Mouse (Mus musculus) NIH3T3 (cell line): ENCODE results near the gene Taar8a.
"Not testable (repeated sequence)": the region's sequence is repeated elsewhere in the genome, so short reads cannot be mapped to it uniquely, and the experiment has no call there.

ENCODE experiments used
- DNase-seq: peaks from one replicate; pipeline ENCODE4 v3.0.0-alpha.2; 2012; ENCODE audit warnings: low read depth

Taar8a gene

DNA sequence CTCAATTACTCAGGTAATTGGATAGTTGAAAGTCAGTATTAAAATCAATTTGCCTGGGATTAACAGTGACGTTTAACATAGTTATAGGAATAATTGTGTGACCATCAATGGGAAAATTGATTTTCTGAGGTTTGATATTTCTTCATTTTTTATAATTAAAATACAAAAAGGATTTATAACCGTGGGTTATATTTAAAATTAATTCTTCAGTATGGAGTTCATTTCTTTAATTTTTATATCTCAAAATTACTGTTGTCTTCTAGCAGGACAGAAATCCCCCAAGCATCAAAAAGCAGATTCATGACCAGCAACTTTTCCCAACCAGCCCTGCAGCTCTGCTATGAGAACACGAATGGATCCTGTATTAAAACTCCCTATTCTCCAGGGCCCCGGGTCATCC is at the start of gene Taar8a:
Taar8a (plus strand) TSS at position 301 of the 400 bp plus-strand sequence.
- DNase-seq, result not testable (repeated sequence)

DNA sequence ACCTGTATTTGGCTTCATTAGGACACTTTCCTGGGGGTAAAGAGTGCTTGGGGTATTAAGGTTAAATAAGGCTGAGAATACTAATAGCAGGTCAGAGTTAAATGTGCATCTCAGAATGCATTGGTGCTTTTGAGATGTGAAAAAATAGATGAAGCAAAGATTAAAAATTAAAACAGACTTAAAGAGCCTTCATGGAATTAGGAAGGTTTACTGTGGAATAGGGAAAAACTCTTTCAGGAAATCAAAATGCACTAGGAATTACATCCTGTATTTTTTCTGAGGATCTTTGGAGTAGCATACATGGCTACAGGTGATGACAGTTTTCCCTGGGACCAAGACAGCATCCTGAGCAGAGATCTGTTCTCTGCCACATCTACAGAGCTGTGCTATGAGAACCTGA is 49.4 kb upstream of the Taar8a start, which contains the start of gene Taar7d:
Taar7d (plus strand) TSS at position 301 of the 400 bp plus-strand sequence.
- DNase-seq, result no peak

DNA sequence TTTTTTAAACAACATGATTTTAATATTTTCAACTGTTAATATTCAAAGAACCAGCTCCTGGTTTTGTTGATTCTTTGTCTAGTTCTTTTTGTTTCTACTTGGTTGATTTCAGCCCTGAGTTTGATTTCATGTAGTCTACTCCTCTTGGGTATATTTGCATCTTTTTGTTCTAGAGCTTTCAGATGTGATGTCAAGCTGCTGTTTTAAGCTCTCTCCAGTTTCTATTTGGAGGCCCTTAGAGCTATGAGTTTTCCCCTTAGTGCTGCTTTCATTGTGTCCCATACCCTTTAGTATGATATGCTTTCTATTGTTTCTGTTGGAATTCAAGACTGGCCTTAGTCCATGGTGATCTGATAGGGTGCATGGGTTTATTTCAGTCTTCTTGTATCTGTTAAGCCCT is 45.0 kb upstream of the Taar8a start:
- no peak for DNase-seq

DNA sequence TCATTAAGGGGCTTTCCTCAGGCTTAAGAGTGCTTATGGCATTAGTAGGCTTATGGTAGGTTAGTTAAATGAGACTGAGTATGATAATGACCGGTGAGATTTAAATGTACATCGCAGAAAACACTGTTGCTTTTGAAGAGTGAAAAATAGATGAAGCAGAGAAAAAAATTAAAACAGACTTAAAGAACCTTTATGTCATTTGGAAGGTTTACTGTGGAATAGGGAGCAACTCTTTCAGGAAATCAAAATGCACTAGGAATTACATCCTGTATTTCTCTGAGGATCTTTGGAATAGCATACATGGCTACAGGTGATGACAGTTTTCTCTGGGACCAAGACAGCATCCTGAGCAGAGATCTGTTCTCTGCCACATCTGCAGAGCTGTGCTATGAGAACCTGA is 39.0 kb upstream of the Taar8a start, which contains the start of gene Taar7e:
Taar7e (plus strand) TSS at position 301 of the 400 bp plus-strand sequence.
- DNase-seq, result no peak

DNA sequence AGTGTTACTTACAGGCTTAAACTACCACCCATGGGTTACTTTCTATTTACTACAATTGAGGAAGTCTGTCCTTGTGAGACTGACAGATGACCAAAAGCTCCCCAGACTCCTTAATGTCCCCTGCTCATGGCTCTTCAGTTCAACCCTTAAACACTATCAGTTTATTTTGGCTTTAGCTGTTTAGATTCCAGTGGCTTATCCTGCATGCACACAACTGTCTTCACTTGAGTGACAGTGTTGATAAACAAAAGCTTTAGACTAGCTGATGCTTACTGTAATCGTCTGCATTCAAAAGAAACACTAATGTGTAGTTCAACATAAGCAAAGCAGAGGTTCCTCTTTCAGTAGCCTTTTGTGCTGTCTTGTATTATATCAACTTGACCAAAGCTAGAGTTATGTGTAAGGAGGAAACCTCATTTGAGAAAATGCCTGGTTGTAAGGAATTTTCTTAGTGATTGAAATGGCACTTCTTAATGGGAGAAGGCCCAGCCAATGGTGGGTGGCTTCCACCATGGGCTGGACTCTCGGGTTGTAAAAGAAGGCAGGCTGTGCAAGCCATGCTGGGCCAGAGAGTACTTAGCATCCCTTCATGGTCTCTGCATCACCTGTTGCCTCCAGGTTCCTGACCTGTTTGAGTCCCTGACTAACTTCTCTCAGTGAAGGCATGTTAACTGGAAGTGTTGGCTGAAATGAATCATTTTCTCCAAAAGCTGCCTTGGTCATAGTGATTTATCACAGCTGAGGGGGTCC is 36.0 kb upstream of the Taar8a start:
- DNase-seq, result no peak

DNA sequence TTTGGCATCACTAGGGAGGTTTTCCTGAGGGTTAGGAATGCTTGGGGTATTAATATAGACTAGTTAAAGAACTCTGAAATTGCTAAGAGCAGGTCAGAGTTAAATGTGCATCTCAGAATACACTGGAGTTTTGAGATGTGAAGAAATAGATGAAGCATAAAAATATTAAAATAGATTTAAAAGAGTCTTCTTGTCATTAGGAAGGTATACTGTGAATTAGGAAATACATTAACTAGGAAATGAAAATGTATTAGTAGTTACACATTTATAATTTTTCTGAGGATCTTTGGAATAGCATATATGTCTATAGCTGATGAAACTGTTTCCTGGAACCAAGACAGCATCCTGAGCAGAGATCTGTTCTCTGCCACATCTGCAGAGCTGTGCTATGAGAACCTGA is 27.1 kb upstream of the Taar8a start, which contains the start of gene Taar7f:
Taar7f (plus strand) TSS at position 301 of the 400 bp plus-strand sequence.
- no peak for DNase-seq

DNA sequence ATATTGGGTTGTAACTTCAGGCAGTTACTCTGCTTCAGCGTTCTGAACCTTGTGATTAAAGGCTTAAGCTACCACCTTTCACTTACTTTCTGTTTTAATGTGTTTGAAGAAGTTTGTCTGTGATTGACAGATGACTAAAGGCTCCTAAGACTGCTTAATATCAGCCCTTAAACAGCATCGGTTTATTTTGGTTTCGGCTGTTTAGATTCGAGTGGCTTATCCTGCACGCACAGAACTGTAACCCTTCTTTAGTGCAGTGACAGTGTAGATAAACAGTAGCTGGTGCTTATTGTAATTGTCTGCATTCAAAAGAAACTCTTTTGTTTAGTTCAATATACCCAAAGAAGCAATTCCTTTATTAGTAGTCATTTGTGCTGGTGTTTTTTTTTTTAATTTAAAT is 24.3 kb upstream of the Taar8a start:
- no peak for DNase-seq

DNA sequence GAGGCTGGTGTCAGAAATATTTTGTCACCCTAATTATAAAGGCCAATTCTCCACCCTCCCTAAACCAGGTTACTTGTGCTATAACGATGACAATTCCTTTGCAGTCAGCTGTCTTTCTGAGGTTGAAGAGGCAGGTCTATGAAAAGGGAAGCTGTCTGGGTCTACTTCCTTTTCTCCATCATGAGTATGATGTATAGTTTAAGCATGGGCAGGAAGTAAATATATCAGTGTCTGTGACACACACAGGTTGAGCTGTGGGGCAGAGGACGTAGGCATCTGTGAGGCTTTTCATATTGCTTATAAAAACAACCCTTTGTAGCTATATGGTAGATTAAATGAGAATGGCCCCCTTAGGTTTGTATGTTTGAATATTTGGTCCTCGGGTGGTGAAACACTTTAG is 17.3 kb upstream of the Taar8a start:
- no peak for DNase-seq

DNA sequence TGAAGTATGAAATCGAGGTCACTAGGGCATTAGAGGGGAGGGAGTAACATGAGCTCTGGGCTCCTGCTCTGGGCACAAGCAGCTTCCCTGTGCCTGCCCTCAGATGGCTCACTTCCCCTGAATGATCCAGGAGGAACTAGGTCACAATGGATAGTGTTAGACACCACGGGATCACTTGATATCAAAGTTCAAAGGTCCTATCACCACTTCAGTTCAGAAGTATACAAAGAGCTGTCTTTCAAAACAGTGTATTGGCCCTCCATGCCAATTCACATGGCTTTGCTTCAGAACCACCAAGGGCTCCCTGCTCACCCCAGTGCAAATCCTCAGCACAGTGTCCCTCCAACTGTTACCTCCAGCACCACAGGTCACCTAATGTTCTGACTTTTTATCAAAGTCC is 1.5 kb upstream of the Taar8a start:
- DNase-seq, result not testable (repeated sequence)

DNA sequence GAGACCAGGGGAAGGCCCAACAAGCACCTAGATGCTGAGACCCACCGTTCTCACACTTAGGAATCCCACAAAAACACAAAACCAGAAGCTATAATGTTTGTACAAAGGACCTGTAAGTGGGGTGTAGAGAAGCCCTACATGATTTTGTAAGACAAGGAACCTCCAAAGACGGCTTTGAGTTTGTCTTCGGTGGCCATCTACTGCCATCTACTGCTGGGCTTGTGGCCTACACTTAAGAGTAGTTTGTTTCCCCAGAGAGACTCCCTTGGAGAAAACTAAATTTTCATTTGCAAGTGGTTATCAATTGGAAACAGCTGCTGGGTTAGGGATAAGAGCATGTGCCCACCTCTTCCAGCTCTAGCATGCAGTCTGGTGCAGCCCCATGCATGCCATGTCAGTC is 3.9 kb downstream of the Taar8a start:
- peak; percentile 74 for DNase-seq

DNA sequence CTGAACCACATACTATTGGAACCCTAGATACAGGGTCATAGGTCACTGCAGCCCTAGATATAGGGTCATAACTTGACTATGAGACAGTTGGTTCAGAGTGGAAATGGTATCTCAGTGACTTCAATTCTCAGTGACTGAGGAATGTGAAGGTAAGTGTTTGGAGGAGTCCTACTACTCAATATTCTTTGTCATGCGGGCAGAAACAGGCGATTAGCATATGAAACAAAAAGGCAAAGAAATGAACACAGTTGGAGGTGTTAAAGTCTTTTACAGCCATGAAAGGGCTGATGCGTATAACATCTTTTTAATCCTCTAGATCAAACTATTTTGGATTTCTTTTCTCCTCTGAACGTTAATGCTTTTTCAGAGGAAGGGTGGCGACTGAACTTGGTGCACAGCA is 9.6 kb downstream of the Taar8a start:
- DNase-seq, result no peak

DNA sequence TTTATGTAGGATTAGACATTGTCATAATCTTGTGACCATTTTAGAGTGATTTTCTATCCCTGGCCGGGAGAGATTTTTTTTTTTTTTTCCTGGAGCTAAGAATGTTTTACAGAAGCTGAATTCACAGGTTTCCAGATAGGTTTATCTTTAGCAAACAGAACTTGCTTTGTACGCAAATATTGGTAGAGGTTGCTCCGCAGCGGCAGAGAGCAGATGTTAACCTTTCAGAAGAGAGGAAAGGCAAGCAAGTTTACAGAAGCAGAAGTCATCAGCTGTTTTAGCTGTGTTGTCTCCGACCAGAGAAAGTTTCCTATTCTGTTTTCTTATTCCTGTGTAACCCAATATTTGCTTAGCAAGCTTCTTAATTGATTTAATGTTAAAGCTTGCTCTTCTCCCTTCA is 10.3 kb downstream of the Taar8a start:
- no peak for DNase-seq

DNA sequence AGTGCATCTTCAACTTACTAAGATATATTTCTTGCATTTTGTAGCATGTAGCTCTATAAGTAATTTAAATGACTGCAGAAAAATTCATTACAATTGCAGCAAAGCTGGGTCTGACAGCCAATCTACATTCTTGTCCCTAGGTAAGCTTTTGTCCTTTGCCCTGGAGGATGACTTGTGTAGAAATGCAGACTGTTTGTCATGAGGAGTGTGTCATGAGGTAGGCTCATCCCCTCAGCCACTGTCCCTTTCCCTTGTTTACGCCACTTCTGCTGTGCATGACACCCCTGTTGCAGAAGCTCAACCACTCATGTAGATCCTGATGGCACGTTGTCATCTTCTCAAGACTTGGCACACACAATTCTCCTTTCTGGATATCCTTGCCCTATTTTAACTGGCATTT is 10.9 kb downstream of the Taar8a start:
- DNase-seq, result no peak

DNA sequence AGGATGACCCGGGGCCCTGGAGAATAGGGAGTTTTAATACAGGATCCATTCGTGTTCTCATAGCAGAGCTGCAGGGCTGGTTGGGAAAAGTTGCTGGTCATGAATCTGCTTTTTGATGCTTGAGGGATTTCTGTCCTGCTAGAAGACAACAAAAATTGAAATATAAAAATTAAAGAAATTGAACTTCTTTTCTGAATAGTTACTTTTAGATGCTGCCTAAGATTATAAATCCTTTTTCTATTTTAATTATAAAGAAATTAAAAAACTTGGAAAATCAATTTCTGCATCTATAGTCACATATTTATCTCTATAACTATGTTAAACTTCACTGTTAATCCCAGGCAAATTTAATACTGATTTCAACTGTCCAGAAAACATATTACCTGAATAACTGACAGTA is 15.9 kb downstream of the Taar8a start, which contains the start of gene Taar8b:
Taar8b (minus strand) TSS at position 101 of the 400 bp plus-strand sequence.
- DNase-seq, result no peak

DNA sequence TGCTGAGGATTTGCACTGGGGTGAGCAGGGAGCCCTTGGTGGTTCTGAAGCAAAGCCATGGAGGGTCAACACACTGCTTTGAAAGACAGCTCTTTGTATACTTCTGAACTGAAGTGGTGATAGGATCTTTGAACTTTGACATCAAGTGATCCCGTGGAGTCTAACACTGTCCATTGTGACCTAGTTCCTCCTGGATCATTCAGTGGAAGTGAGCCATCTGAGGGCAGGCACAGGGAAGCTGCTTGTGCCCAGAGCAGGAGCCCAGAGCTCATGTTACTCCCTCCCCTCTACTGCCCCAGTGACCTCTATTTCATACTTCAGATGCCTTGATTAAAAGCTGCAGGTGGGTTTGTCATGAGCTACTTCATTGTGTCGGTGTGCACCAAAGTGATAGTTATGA is 20.7 kb downstream of the Taar8a start:
- not testable (repeated sequence) for DNase-seq

DNA sequence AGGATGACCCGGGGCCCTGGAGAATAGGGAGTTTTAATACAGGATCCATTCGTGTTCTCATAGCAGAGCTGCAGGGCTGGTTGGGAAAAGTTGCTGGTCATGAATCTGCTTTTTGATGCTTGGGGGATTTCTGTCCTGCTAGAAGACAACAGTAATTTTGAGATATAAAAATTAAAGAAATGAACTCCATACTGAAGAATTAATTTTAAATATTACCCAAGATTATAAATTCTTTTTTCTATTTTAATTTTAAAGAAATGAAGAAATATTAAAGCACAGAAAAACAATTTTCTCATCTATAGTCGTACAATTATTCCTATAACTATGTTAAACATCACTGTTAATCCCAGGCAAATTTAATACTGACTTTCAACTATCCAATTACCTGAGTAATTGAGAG is 25.5 kb downstream of the Taar8a start, which contains the start of gene Taar8c:
Taar8c (minus strand) TSS at position 101 of the 400 bp plus-strand sequence.
- not testable (repeated sequence) for DNase-seq

DNA sequence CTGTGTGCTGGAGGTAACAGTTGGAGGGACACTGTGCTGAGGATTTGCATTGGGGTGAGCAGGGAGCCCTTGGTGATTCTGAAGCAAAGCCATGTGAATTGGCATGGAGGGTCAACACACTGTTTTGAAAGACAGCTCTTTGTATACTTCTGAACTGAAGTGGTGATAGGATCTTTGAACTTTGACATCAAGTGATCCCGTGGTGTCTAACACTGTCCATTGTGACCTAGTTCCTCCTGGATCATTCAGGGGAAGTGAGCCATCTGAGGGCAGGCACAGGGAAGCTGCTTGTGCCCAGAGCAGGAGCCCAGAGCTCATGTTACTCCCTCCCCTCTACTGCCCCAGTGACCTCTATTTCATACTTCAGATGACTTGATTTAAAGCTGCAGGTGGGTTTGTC is 27.0 kb downstream of the Taar8a start:
- not testable (repeated sequence) for DNase-seq

DNA sequence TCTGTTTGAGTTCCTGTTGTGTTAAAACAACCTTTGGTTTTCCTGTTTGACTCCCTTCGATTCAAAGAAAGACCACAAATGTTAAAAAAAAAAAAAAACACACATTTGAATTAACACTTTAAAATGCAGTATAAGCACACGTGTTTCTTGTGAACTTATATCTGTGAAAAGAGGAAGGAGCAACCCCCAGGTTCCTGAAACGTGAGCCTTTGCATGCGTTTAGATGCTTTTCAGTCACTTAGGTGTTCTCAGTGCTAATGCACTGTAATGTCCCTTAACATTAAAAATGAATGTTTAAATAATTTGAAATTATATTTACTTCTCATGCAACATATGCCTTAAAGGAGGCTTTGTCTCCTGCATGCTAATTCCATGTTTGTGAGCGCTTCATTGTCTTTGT is 31.4 kb downstream of the Taar8a start:
- no peak for DNase-seq

DNA sequence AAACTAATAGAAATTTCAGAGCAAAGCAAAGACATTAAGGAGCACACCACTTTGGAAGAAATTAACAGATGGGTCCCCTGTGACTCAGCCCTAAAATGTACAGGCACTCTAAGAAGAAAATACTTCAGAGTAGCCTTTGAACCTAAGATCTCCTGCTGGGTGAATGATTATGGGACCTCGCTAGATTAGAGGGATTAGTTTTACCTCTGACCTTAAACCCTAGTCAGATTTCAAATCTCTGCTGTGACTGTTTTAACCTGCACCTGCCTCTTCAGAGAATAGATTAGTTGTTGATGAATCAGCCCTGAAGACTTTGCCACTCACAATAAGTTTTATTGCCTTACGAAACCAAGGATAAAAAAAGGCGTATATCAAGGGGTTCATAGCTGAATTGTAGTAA is 31.9 kb downstream of the Taar8a start:
- no peak for DNase-seq

DNA sequence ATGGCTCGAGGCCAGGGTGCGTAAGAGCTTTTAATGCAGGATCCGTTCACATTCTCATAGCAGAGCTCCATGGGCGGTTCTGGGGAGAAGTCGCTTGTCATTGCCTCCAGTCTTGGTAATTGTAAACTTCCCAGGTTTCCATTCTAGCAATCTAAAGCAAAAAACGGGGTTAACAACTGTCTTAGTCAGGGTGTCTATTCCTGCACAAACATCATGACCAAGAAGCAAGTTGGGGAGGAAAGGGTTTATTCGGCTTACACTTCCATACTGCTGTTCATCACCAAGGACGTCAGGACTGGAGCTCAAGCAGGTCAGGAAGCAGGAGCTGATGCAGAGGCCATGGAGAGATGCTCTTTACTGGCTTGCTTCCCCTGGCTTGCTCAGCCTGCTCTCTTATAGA is 33.1 kb downstream of the Taar8a start, which contains the start of gene Taar9:
Taar9 (minus strand) TSS at position 101 of the 400 bp plus-strand sequence.
- DNase-seq, result not testable (repeated sequence)

DNA sequence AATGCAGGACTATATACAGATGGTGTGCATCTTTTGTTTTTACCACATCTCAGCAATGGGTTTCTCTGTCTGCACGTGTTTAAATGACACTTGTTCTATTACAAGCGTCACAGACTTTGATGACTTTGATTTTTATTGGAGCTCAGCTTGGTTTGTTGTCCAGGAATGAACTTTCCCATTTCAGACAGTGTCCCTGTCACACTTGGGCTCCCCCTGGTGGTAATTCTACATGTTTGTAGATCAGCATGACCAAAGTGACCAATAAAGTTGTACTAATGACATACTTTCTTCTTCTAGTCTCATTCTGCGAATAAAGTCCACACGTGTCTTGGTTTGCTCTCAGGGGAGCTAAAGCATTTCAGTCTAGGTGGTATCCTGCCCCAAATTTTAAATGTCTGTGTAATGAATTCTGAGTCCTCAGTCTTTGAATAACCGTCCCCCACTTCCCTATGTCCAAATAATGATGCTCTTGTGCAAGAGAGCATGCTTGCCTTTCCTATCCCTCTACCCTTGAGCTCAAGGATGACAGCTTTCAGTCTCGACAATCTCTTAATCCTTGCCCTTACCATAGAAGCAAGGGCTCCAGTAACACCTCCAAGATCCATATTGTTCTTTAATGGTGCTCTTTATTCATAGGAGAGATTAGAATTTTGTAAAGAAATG is 34.9 kb downstream of the Taar8a start:
- peak; percentile 79 for DNase-seq
